Mouse (Mus musculus) colon, adult 2 months (tissue): Measurements from ENCODE around the gene Hist1h1d. TPM values are rescaled to one million over a fixed set of nuclear protein-coding genes. Genes with fewer than 3 reads are reported as not detected.

Experiments
- polyA plus RNA-seq: library from polyadenylated mRNA; depleted of rRNA; stranded (reverse); fragments of >200 nt; gene quantifications from 2 replicates; pipeline ENCODE4 v1.2.3, GENCODE M21; 2012; rRNA removed

The Hist1h1d gene
- 0.45 and 0.47 TPM in 2 replicates for polyA plus RNA-seq

GRCm38 (mm10) chr13:23552962-23553361 is at the start of gene Hist1h1d:
Hist1h1d (plus strand) TSS chr13:23553262.

DNA sequence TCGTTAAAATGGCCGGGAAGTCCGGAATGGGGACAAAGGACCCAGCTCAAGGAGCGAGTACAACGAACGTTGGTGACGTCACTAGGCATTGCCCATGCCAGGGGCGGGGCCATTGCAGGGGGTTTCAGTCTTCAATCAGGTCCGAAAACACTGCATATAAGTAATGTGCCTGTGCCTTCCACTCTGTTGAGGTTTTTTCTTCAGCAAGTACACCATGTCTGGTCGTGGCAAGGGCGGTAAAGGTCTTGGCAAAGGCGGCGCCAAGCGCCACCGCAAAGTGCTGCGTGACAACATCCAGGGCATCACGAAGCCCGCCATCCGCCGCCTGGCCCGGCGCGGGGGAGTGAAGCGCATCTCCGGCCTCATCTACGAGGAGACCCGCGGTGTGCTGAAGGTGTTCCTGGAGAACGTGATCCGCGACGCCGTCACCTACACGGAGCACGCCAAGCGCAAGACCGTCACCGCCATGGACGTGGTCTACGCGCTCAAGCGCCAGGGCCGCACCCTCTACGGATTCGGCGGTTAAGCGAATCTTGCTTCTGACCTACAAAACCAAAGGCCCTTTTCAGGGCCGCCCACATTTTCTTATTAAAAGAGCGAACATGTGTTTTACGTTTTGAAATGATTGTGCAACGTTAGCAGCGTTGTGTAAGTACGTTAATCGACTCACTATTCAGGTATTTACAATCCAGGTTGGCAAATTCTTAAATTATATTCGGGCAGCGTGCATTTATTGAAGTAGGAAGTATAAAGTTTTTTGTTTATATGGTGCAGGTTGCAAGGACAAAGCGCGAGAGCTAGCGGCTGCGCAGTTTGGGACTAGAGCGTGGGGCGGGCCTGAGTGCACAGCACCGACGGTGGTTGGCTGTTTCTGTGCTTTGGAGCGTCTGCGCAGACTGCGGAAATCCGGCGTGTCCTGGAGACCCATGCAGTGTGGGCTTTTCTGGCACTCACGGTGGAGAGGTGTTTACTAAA is 21.9 kb upstream of the Hist1h1d start, which contains the start of gene Hist1h4h:
Hist1h4h (plus strand) TSS at position 150 of the 975 bp plus-strand sequence.

GRCm38 (mm10) chr13:23533560-23534367 is 19.3 kb upstream of the Hist1h1d start, which contains the start of gene Hist1h2af:
Hist1h2af (plus strand) TSS chr13:23533906.

GRCm38 (mm10) chr13:23535137-23536075 is 17.7 kb upstream of the Hist1h1d start, which contains the start of gene Hist1h3g:
Hist1h3g (plus strand) TSS chr13:23535422.

GRCm38 (mm10) chr13:23542999-23543607 is 10.0 kb upstream of the Hist1h1d start, which contains the start of gene Hist1h2bh:
Hist1h2bh (minus strand) TSS chr13:23543392.

GRCm38 (mm10) chr13:23543965-23544786 is 8.9 kb upstream of the Hist1h1d start, which contains the start of gene Hist1h3f:
Hist1h3f (plus strand) TSS chr13:23544052.

GRCm38 (mm10) chr13:23551146-23551834 is 1.8 kb upstream of the Hist1h1d start, which contains the start of gene Hist1h4f:
Hist1h4f (minus strand) TSS chr13:23551648.

GRCm38 (mm10) chr13:23561883-23562659 is 9.0 kb downstream of the Hist1h1d start, which contains the start of gene Hist1h3e:
Hist1h3e (minus strand) TSS chr13:23562369.

DNA sequence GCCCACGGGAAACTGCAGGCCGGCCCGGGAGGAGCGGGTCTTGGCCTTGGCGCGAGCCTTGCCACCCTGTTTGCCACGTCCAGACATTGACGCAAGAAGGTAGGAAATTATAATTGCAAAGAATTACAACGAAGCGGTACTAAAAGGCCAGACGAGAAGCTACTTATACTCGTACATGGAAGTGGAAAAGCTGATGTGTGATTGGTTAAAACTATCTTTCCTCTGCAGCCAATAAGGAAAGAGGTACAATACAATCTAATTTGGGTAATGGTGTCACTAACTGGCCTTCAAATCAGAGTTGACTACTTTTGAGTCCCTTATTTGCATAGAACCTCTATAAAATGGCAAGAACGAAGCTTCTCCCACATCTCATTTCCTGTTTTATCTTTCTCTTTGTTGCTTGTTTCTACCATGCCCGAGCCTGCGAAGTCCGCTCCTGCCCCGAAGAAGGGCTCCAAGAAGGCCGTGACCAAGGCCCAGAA is 18.0 kb downstream of the Hist1h1d start, which contains the start of the genes Hist1h2ae and Hist1h2bg:
Hist1h2ae (minus strand) TSS at position 199 of the 482 bp plus-strand sequence.
Hist1h2bg (plus strand) TSS at position 375 of the 482 bp plus-strand sequence.

GRCm38 (mm10) chr13:23573898-23574524 is 20.9 kb downstream of the Hist1h1d start, which contains the start of the genes Hist1h2bf and Hist1h2ad:
Hist1h2bf (minus strand) TSS chr13:23574196.
Hist1h2ad (plus strand) TSS chr13:23574381.

GRCm38 (mm10) chr13:23575271-23575851 is 22.3 kb downstream of the Hist1h1d start, which contains the start of gene Hist1h3d:
Hist1h3d (plus strand) TSS chr13:23575763.

GRCm38 (mm10) chr13:23581408-23582218 is 28.6 kb downstream of the Hist1h1d start, which contains the start of gene Hist1h4d:
Hist1h4d (plus strand) TSS chr13:23581598.

